Mouse (Mus musculus): ENCODE data around the gene Mllt3. TPM values are rescaled to one million over a fixed set of nuclear protein-coding genes. Genes with fewer than 3 reads are reported as not detected.
"Not testable (repeated sequence)": the region's sequence is repeated elsewhere in the genome, so short reads cannot be mapped to it uniquely, and the experiment has no call there.

Gene Mllt3
- polyA plus RNA-seq, 1 experiment, result 11.6 TPM

DNA sequence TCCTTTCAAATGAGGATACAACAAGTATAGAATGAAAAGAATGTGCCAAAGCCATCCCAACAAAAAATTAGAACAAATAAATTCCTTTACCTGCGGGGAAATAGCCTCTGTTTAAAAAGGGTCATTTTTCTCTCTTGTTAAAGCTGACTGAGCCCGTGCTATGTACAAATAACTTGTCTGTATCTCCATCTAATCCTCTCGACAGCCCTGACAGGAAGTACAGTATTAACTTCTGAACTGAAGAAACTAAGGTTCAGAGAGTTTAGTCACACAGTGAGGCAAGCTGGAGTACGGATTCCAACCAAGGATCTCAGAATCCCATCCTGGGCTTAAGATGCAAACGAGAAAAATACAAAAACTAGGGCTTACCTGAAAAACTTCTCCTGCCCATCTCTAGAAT lies 50.6 kb downstream of the Mllt3 start:
- Histone ChIP-seq H3K4me1 (replicated peaks; ENCODE audit: control insufficient read depth, insufficient read depth, low read length) (peaks cover 6% of the 10 kb centered on the region; the same call in 1 of the 2 replicates), H3K27ac (ENCODE audit: control insufficient read depth, insufficient read depth, low read length) (no peak overlapping the region), H3K4me3 (ENCODE audit: control insufficient read depth, insufficient read depth, low read length) (no peak overlapping the region), H3K36me3 (ENCODE audit: control insufficient read depth, insufficient read depth, low read length) (no peaks in the 10 kb centered on the region), H3K27me3 (ENCODE audit: control insufficient read depth, insufficient read depth, low read length) (no peaks in the 10 kb centered on the region)
- 84% methylated on average over 5 of the region's 5 CpGs for WGBS
- no peak for TF ChIP-seq POLR2A (IDR thresholded peaks at IDR 0.05; ENCODE audit: control insufficient read depth, extremely low read depth, insufficient read depth, low read length, poor library complexity)
- TF ChIP-seq CTCF (IDR thresholded peaks at IDR 0.05; ENCODE audit: borderline replicate concordance, control insufficient read depth, extremely low read depth, insufficient read depth, low read length, poor library complexity), result no peak
- no peak for DNase-seq

- Histone ChIP-seq H3K36me3 (ENCODE audit: control insufficient read depth, insufficient read depth, low read length) (no peaks in the 10 kb centered on the region), H3K27me3 (ENCODE audit: control insufficient read depth, insufficient read depth, low read length) (no peaks in the 10 kb centered on the region), H3K27ac (ENCODE audit: control insufficient read depth, insufficient read depth, low read length) (no peak overlapping the region), H3K4me3 (ENCODE audit: control insufficient read depth, insufficient read depth, low read length) (no peak overlapping the region), H3K4me1 (replicated peaks; ENCODE audit: control insufficient read depth, insufficient read depth, low read length) (no peaks in the 10 kb centered on the region)
- TF ChIP-seq POLR2A (IDR thresholded peaks at IDR 0.05; ENCODE audit: control insufficient read depth, extremely low read depth, insufficient read depth, low read length, poor library complexity) (no peak), CTCF (IDR thresholded peaks at IDR 0.05; ENCODE audit: borderline replicate concordance, control insufficient read depth, extremely low read depth, insufficient read depth, low read length, poor library complexity) (no peak)
- WGBS, result 94% methylated on average over 11 of the region's 11 CpGs
- no peak for DNase-seq
Observed at GRCm38 (mm10) chr4:87977820-87978448, 55.2 kb downstream of the Mllt3 start.

GRCm38 (mm10) chr4:87965836-87966235 lies 67.3 kb downstream of the Mllt3 start:
- H3K36me3 ChIP-seq (ENCODE audit: control insufficient read depth, insufficient read depth, low read length), result no peaks in the 10 kb centered on the region
- H3K4me1 ChIP-seq (replicated peaks; ENCODE audit: control insufficient read depth, insufficient read depth, low read length), result no peaks in the 10 kb centered on the region
- no peak overlapping the region for H3K27ac ChIP-seq (ENCODE audit: control insufficient read depth, insufficient read depth, low read length)
- TF ChIP-seq CTCF (IDR thresholded peaks at IDR 0.05; ENCODE audit: borderline replicate concordance, control insufficient read depth, extremely low read depth, insufficient read depth, low read length, poor library complexity) (no peak), POLR2A (IDR thresholded peaks at IDR 0.05; ENCODE audit: control insufficient read depth, extremely low read depth, insufficient read depth, low read length, poor library complexity) (no peak)
- H3K27me3 ChIP-seq (ENCODE audit: control insufficient read depth, insufficient read depth, low read length), result no peaks in the 10 kb centered on the region
- 95% methylated on average over 7 of the region's 7 CpGs for WGBS
- DNase-seq, result no peak
- H3K4me3 ChIP-seq (ENCODE audit: control insufficient read depth, insufficient read depth, low read length), result no peak overlapping the region

- DNase-seq; H3K36me3 ChIP-seq (ENCODE audit: control insufficient read depth, insufficient read depth, low read length); H3K4me3 ChIP-seq (ENCODE audit: control insufficient read depth, insufficient read depth, low read length); H3K4me1 ChIP-seq (replicated peaks; ENCODE audit: control insufficient read depth, insufficient read depth, low read length); H3K27ac ChIP-seq (ENCODE audit: control insufficient read depth, insufficient read depth, low read length); H3K27me3 ChIP-seq (ENCODE audit: control insufficient read depth, insufficient read depth, low read length): not testable (repeated sequence)
- WGBS, result 100% methylated on average over 1 of the region's 2 CpGs
Observed at GRCm38 (mm10) chr4:87964890-87965289, 68.3 kb downstream of the Mllt3 start.

DNA sequence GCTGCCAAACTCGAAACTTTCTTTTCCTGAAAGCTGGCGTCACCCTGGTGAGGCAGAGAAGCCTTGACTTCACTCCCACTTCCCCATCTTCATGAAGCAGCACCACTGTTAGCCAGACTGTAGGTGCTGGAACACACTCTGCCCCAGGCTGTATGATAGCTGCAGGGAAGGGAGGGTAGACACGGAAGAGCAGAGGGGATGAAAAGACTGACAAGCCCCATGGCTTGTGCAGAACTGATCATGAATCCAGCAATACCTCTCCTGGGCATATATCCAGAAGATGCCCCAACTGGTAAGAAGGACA lies 69.4 kb downstream of the Mllt3 start:
- no peak for DNase-seq
- Histone ChIP-seq H3K4me1 (replicated peaks; ENCODE audit: control insufficient read depth, insufficient read depth, low read length) (no peaks in the 10 kb centered on the region), H3K27ac (ENCODE audit: control insufficient read depth, insufficient read depth, low read length) (no peak overlapping the region), H3K27me3 (ENCODE audit: control insufficient read depth, insufficient read depth, low read length) (no peaks in the 10 kb centered on the region), H3K4me3 (ENCODE audit: control insufficient read depth, insufficient read depth, low read length) (no peak overlapping the region), H3K36me3 (ENCODE audit: control insufficient read depth, insufficient read depth, low read length) (no peaks in the 10 kb centered on the region)
- WGBS, result 93% methylated on average over 3 of the region's 3 CpGs
- TF ChIP-seq CTCF (IDR thresholded peaks at IDR 0.05; ENCODE audit: borderline replicate concordance, control insufficient read depth, extremely low read depth, insufficient read depth, low read length, poor library complexity) (no peak), POLR2A (IDR thresholded peaks at IDR 0.05; ENCODE audit: control insufficient read depth, extremely low read depth, insufficient read depth, low read length, poor library complexity) (no peak)

- Histone ChIP-seq H3K4me1 (replicated peaks; ENCODE audit: control insufficient read depth, insufficient read depth, low read length) (no peaks in the 10 kb centered on the region), H3K27me3 (ENCODE audit: control insufficient read depth, insufficient read depth, low read length) (no peaks in the 10 kb centered on the region), H3K36me3 (ENCODE audit: control insufficient read depth, insufficient read depth, low read length) (no peaks in the 10 kb centered on the region), H3K4me3 (ENCODE audit: control insufficient read depth, insufficient read depth, low read length) (no peak overlapping the region), H3K27ac (ENCODE audit: control insufficient read depth, insufficient read depth, low read length) (no peak overlapping the region)
- TF ChIP-seq POLR2A (IDR thresholded peaks at IDR 0.05; ENCODE audit: control insufficient read depth, extremely low read depth, insufficient read depth, low read length, poor library complexity), result no peak
- WGBS, result 95% methylated on average over 13 of the region's 13 CpGs
- no peak for DNase-seq
Observed at GRCm38 (mm10) chr4:87963055-87963772, 70.0 kb downstream of the Mllt3 start.

DNA sequence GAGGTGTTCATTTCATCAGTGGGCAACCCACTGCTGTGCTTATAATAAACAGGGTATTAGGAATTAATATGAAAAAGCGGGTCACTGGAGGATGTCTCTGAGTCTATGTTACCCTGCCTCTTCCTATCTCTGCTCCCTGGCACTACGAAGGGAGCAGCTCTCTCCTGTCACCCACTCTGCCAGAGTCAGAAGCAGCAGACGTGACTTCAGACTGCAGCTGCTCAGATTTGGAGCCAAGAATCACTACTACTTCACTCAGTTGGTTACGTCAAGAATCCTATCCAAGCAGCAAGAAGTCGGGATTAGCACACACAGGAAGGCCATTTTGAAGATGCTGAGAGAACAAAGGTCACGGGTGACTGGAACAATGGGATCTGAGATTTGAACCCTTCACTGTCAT lies 71.3 kb downstream of the Mllt3 start:
- DNase-seq, result no peak
- no peak overlapping the region for H3K4me3 ChIP-seq (ENCODE audit: control insufficient read depth, insufficient read depth, low read length)
- 94% methylated on average over 6 of the region's 6 CpGs for WGBS
- H3K36me3 ChIP-seq (ENCODE audit: control insufficient read depth, insufficient read depth, low read length), result no peaks in the 10 kb centered on the region
- no peaks in the 10 kb centered on the region for H3K4me1 ChIP-seq (replicated peaks; ENCODE audit: control insufficient read depth, insufficient read depth, low read length)
- TF ChIP-seq CTCF (IDR thresholded peaks at IDR 0.05; ENCODE audit: borderline replicate concordance, control insufficient read depth, extremely low read depth, insufficient read depth, low read length, poor library complexity) (no peak), POLR2A (IDR thresholded peaks at IDR 0.05; ENCODE audit: control insufficient read depth, extremely low read depth, insufficient read depth, low read length, poor library complexity) (no peak)
- no peak overlapping the region for H3K27ac ChIP-seq (ENCODE audit: control insufficient read depth, insufficient read depth, low read length)
- H3K27me3 ChIP-seq (ENCODE audit: control insufficient read depth, insufficient read depth, low read length), result no peaks in the 10 kb centered on the region
